Mouse (Mus musculus) central nervous system, embryonic 14 days (tissue): Measurements from ENCODE around the gene St6galnac4. TPM values are rescaled to one million over a fixed set of nuclear protein-coding genes. Genes with fewer than 3 reads are reported as not detected.

ENCODE experiments used
- polyA plus RNA-seq: library from polyadenylated mRNA; depleted of rRNA; stranded (reverse); fragments of >200 nt; gene quantifications from 2 replicates; pipeline ENCODE4 v1.2.3, GENCODE M21; 2012; rRNA removed

St6galnac4 gene
- polyA plus RNA-seq, result 17.9 and 23.0 TPM in 2 replicates

GRCm38 (mm10) chr2:32586871-32587351 lies at the start of gene St6galnac4:
Gene St6galnac4 (plus strand): TSS chr2:32587095.

GRCm38 (mm10) chr2:32570698-32571494 lies 16.0 kb upstream of the St6galnac4 start, which contains the start of gene Dpm2:
Gene Dpm2 (plus strand): TSS chr2:32570858.

GRCm38 (mm10) chr2:32574497-32574896 lies 12.4 kb upstream of the St6galnac4 start, which contains the start of gene Pip5kl1:
Gene Pip5kl1 (plus strand): TSS chr2:32574797.

GRCm38 (mm10) chr2:32575586-32576160 lies 11.2 kb upstream of the St6galnac4 start, which contains the start of gene 9430097D07Rik:
Gene 9430097D07Rik (minus strand): TSS chr2:32575684.

GRCm38 (mm10) chr2:32599409-32599808 lies 12.5 kb downstream of the St6galnac4 start, which contains the start of gene St6galnac6:
Gene St6galnac6 (plus strand): TSS chr2:32599709.

GRCm38 (mm10) chr2:32621517-32621859 lies 34.6 kb downstream of the St6galnac4 start, which contains the start of gene Ak1:
Gene Ak1 (plus strand): TSS chr2:32621758.

GRCm38 (mm10) chr2:32646379-32647056 lies 59.6 kb downstream of the St6galnac4 start, which contains the start of gene Eng:
Gene Eng (plus strand): TSS chr2:32646595.

Other genes starting within 250 kb of the St6galnac4 start
- 227 and 232 TPM in 2 replicates for gene Ciz1, start 234.8 kb upstream of the St6galnac4 start, polyA plus RNA-seq
- 141 and 226 TPM in 2 replicates for gene Dnm1, start 233.8 kb upstream of the St6galnac4 start, polyA plus RNA-seq
- gene 1110008P14Rik, start 205.2 kb upstream of the St6galnac4 start, polyA plus RNA-seq, result 81.0 and 92.5 TPM in 2 replicates
- gene Lcn2, start 198.8 kb upstream of the St6galnac4 start, polyA plus RNA-seq, result 0.70 and 1.2 TPM in 2 replicates
- 44.8 and 49.5 TPM in 2 replicates for gene Ptges2, start 191.2 kb upstream of the St6galnac4 start, polyA plus RNA-seq
- 3.7 and 4.0 TPM in 2 replicates for gene Naif1, start 136.6 kb upstream of the St6galnac4 start, polyA plus RNA-seq
- gene Slc25a25, start 135.7 kb upstream of the St6galnac4 start, polyA plus RNA-seq, result 36.9 and 37.6 TPM in 2 replicates
- 8.6 and 10.4 TPM in 2 replicates for gene Fam102a, start 51.8 kb upstream of the St6galnac4 start, polyA plus RNA-seq
- 162 and 163 TPM in 2 replicates for gene Dpm2, start 16.2 kb upstream of the St6galnac4 start, polyA plus RNA-seq
- gene Pip5kl1, start 12.3 kb upstream of the St6galnac4 start, polyA plus RNA-seq, result 12.2 and 12.4 TPM in 2 replicates
- 0.16 and 0.17 TPM in 2 replicates for gene 9430097D07Rik, start 11.4 kb upstream of the St6galnac4 start, polyA plus RNA-seq
- gene St6galnac6, start 12.6 kb downstream of the St6galnac4 start, polyA plus RNA-seq, result 20.1 and 25.6 TPM in 2 replicates
- 35.9 and 36.5 TPM in 2 replicates for gene Ak1, start 34.7 kb downstream of the St6galnac4 start, polyA plus RNA-seq
- 24.4 and 31.1 TPM in 2 replicates for gene Eng, start 59.5 kb downstream of the St6galnac4 start, polyA plus RNA-seq
- 35.7 and 45.6 TPM in 2 replicates for gene Fpgs, start 117.0 kb downstream of the St6galnac4 start, polyA plus RNA-seq
- gene Cdk9, start 126.0 kb downstream of the St6galnac4 start, polyA plus RNA-seq, result 243 and 261 TPM in 2 replicates
- 43.8 and 50.4 TPM in 2 replicates for gene Sh2d3c, start 134.0 kb downstream of the St6galnac4 start, polyA plus RNA-seq
- 3.1 TPM in 2 replicates for gene 6330409D20Rik, start 153.9 kb downstream of the St6galnac4 start, polyA plus RNA-seq
- gene Tor2a, start 170.1 kb downstream of the St6galnac4 start, polyA plus RNA-seq, result 66.0 and 68.9 TPM in 2 replicates
- 1.2 and 1.7 TPM in 2 replicates for gene Ttc16, start 188.5 kb downstream of the St6galnac4 start, polyA plus RNA-seq
- gene Ptrh1, start 188.7 kb downstream of the St6galnac4 start, polyA plus RNA-seq, result 8.2 and 9.7 TPM in 2 replicates
- 0.41 and 1.1 TPM in 2 replicates for gene Cfap157, start 197.3 kb downstream of the St6galnac4 start, polyA plus RNA-seq